Mouse (Mus musculus): ENCODE measurements at regions not wholly inside any gene's neighbourhood (a gene's known extent, or its start where the extent isn't known, plus 50 kb on each side); places are given as distances from the start of the nearest gene placed in this dataset.

DNA sequence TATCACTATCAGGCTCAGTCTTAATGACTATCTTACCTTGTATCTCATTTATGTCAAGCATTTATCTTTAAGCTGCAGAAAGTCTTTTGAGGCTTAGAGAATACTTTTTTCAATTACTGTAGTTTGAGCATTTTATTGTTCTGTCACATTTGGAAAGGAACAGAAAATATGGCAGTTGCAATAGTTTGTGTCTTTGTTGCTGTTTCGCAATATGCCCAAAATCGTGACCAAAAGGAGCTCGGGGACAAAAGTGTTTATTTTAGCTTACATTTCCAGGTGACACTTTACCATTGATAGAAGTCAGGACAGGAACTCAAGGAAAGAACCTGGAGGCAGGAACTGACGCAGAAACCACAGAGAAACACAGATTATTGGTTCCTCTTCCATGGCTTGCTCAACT is 152.9 kb upstream of the Thbs1 start:
- peak; percentile 84 for TF ChIP-seq CEBPB (IDR thresholded peaks at IDR 0.05; ENCODE audit: low read depth)
- no peak for TF ChIP-seq CTCF (IDR thresholded peaks at IDR 0.05; ENCODE audit: control insufficient read depth, insufficient read depth, insufficient read length)
- TF ChIP-seq MAX (IDR thresholded peaks at IDR 0.05), result no peak

All from C2C12 (cell line).